Mouse (Mus musculus) stomach, embryonic 16.5 days (tissue): ENCODE measurements around the gene Prkg1. TPM values are rescaled to one million over a fixed set of nuclear protein-coding genes. Genes with fewer than 3 reads are reported as not detected.

ENCODE experiments used
- ATAC-seq: fragments of 200-750 bp; cut with Nextera tagmentation; 2 replicates; pipeline ENCODE4 v1.8.0; 2017; ENCODE audit warnings: moderate number of reproducible peaks, moderate TSS enrichment; ENCODE audit not compliant: insufficient read depth, low FRiP score
- H3K27ac ChIP-seq: fragments of 300-500 bp; sonication (generic); 2 replicates; pipeline ENCODE4 v1.5.1; 2014; ENCODE audit warnings: low read length
- H3K27me3 ChIP-seq: fragments of 300-500 bp; sonication (generic); 2 replicates; pipeline ENCODE4 v1.6.1; 2014; ENCODE audit warnings: low read length, control low read depth, mixed read lengths; ENCODE audit not compliant: control insufficient read depth, insufficient read depth
- H3K36me3 ChIP-seq: fragments of 300-500 bp; sonication (generic); 2 replicates; pipeline ENCODE4 v1.6.1; 2014; ENCODE audit warnings: low read length; ENCODE audit not compliant: control insufficient read depth, insufficient read depth
- H3K4me1 ChIP-seq: fragments of 300-500 bp; sonication (generic); 2 replicates; pipeline ENCODE4 v1.6.1; 2014; ENCODE audit warnings: low read length, control low read depth, mixed read lengths; ENCODE audit not compliant: control insufficient read depth, insufficient read depth
- H3K4me2 ChIP-seq: fragments of 300-500 bp; sonication (generic); 2 replicates; pipeline ENCODE4 v1.6.1; 2014; ENCODE audit warnings: low read depth, low read length, mixed read lengths
- H3K4me3 ChIP-seq: fragments of 300-500 bp; sonication (generic); replicated peaks from 2 replicates; pipeline ENCODE4 v1.5.1; 2014; ENCODE audit warnings: mild to moderate bottlenecking, low read length
- H3K9ac ChIP-seq: fragments of 300-500 bp; sonication (generic); 2 replicates; pipeline ENCODE4 v1.6.1; 2014; ENCODE audit warnings: low read length
- H3K9me3 ChIP-seq: fragments of 300-500 bp; sonication (generic); replicated peaks from 2 replicates; pipeline ENCODE4 v1.6.1; 2016; ENCODE audit warnings: low read length, control low read depth; ENCODE audit not compliant: control insufficient read depth
- WGBS: fragments of 180-500 bp; shearing (Covaris S2); extraction: QIAGEN DNeasy Blood & Tissue Kit; methylation state at CpG from one replicate; pipeline ENCODE4 v1.1.7; 2014; 5-methylcytosine and 5-hydroxymethylcytosine counted together
- polyA plus RNA-seq: library from polyadenylated mRNA; unstranded; fragments of >200 nt; fragmentation: Nextera tagmentation; extraction: Ambion mirVana; gene quantifications from 2 replicates; pipeline ENCODE4 v1.2.1, GENCODE M21; 2015

The Prkg1 gene
- polyA plus RNA-seq, 1 experiment from 2014 or later = 11.5 TPM

GRCm38 (mm10) chr19:30844916-30845315 lies 919.9 kb downstream of the Prkg1 start:
- Histone ChIP-seq H3K9me3 (no peaks in the 10 kb centered on the region), H3K9ac (no peak overlapping the region), H3K36me3 (no peaks in the 10 kb centered on the region), H3K27me3 (no peaks in the 10 kb centered on the region), H3K4me1 (no peaks in the 10 kb centered on the region; the same call in 1 of the 2 replicates), H3K27ac (no peak overlapping the region), H3K4me3 (no peak overlapping the region), H3K4me2 (no peak overlapping the region)
- 41% methylated on average over 4 of the region's 4 CpGs for WGBS
- no peak for ATAC-seq

DNA sequence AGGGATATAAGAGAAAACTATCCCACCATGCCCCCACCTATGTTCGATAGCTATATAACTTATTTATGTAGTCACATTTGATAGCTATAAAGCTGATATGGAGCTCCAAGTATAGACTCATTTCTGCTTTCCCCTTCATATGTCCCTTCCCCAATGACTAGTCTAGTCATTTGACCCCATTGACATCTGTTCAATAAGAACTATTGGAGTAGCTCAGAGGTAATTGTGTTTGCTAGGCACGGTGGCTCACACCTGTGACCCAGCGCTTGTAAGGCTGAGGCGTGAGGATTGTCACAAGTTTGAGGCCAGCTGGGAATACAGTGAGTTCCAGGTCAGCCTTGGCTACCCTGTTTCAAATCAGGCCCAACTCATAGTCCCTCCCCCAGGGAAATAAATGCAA lies 921.2 kb downstream of the Prkg1 start:
- H3K4me3 ChIP-seq = no peak overlapping the region

GRCm38 (mm10) chr19:30843052-30843564 lies 921.7 kb downstream of the Prkg1 start:
- Histone ChIP-seq H3K9me3 (no peaks in the 10 kb centered on the region), H3K4me2 (no peak overlapping the region), H3K27ac (0 out of 2 replicates have a peak overlapping the region, but pooled peaks have one; percentile 37), H3K9ac (no peak overlapping the region), H3K4me3 (no peak overlapping the region), H3K4me1 (no peaks in the 10 kb centered on the region; the same call in 1 of the 2 replicates), H3K27me3 (no peaks in the 10 kb centered on the region), H3K36me3 (no peaks in the 10 kb centered on the region)
- WGBS = 2% methylated on average over 4 of the region's 4 CpGs
- ATAC-seq = peak; percentile 85

More for the DNA sequence above, 921.2 kb downstream of the Prkg1 start:
- Histone ChIP-seq H3K9me3 (no peaks in the 10 kb centered on the region), H3K27me3 (no peaks in the 10 kb centered on the region), H3K27ac (no peak overlapping the region), H3K36me3 (no peaks in the 10 kb centered on the region), H3K4me2 (no peak overlapping the region), H3K4me1 (no peaks in the 10 kb centered on the region; the same call in 1 of the 2 replicates), H3K9ac (no peak overlapping the region)
- 79% methylated on average over 4 of the region's 4 CpGs for WGBS
- ATAC-seq = no peak

- no peaks in the 10 kb centered on the region for H3K9me3 ChIP-seq
- H3K4me1 ChIP-seq = no peaks in the 10 kb centered on the region; the same call in 1 of the 2 replicates
- H3K4me2 ChIP-seq = no peak overlapping the region
- H3K36me3 ChIP-seq = no peaks in the 10 kb centered on the region
- 0 out of 2 replicates have a peak overlapping the region, but pooled peaks have one; percentile 37 for H3K27ac ChIP-seq
- H3K9ac ChIP-seq = no peak overlapping the region
- ATAC-seq = no peak; the same call in 1 of the 2 replicates
- WGBS = 41% methylated on average over 1 of the region's 1 CpGs
- no peak overlapping the region for H3K4me3 ChIP-seq
- H3K27me3 ChIP-seq = no peaks in the 10 kb centered on the region
Observed at GRCm38 (mm10) chr19:30842640-30843039, 922.2 kb downstream of the Prkg1 start.

- Histone ChIP-seq H3K9me3 (no peaks in the 10 kb centered on the region), H3K36me3 (no peaks in the 10 kb centered on the region), H3K9ac (no peak overlapping the region), H3K4me1 (no peaks in the 10 kb centered on the region), H3K27me3 (no peaks in the 10 kb centered on the region), H3K4me2 (no peak overlapping the region), H3K4me3 (no peak overlapping the region), H3K27ac (no peak overlapping the region)
- 43% methylated on average over 1 of the region's 1 CpGs for WGBS
- no peak for ATAC-seq
Observed at GRCm38 (mm10) chr19:30833045-30833651, 931.7 kb downstream of the Prkg1 start.

- H3K27me3 ChIP-seq = no peaks in the 10 kb centered on the region
- no peak for ATAC-seq
- H3K9me3 ChIP-seq = no peaks in the 10 kb centered on the region
- 83% methylated on average over 7 of the region's 7 CpGs for WGBS
- no peak overlapping the region for H3K4me3 ChIP-seq
- no peak overlapping the region for H3K4me2 ChIP-seq
- H3K36me3 ChIP-seq = no peaks in the 10 kb centered on the region
- no peak overlapping the region for H3K27ac ChIP-seq
- H3K9ac ChIP-seq = no peak overlapping the region
- no peaks in the 10 kb centered on the region for H3K4me1 ChIP-seq
Observed at GRCm38 (mm10) chr19:30829231-30829775, 935.5 kb downstream of the Prkg1 start.

- no peaks in the 10 kb centered on the region for H3K9me3 ChIP-seq
- no peak overlapping the region for H3K9ac ChIP-seq
- 82% methylated on average over 3 of the region's 3 CpGs for WGBS
- H3K4me3 ChIP-seq = no peak overlapping the region
- no peaks in the 10 kb centered on the region for H3K4me1 ChIP-seq
- H3K27ac ChIP-seq = no peak overlapping the region
- no peak for ATAC-seq
- no peaks in the 10 kb centered on the region for H3K27me3 ChIP-seq
- H3K4me2 ChIP-seq = no peak overlapping the region
- H3K36me3 ChIP-seq = no peaks in the 10 kb centered on the region
Observed at GRCm38 (mm10) chr19:30827820-30828219, 937.0 kb downstream of the Prkg1 start.

- no peaks in the 10 kb centered on the region for H3K27me3 ChIP-seq
- no peak overlapping the region for H3K27ac ChIP-seq
- H3K4me2 ChIP-seq = no peak overlapping the region
- no peaks in the 10 kb centered on the region for H3K4me1 ChIP-seq
- no peak overlapping the region for H3K9ac ChIP-seq
- H3K4me3 ChIP-seq = no peak overlapping the region
- no peaks in the 10 kb centered on the region for H3K36me3 ChIP-seq
- WGBS = 38% methylated on average over 2 of the region's 2 CpGs
- H3K9me3 ChIP-seq = no peaks in the 10 kb centered on the region
- no peak for ATAC-seq
Observed at GRCm38 (mm10) chr19:30826106-30826505, 938.7 kb downstream of the Prkg1 start.

- Histone ChIP-seq H3K4me3 (no peak overlapping the region), H3K4me1 (no peaks in the 10 kb centered on the region), H3K27me3 (no peaks in the 10 kb centered on the region), H3K27ac (no peak overlapping the region), H3K36me3 (no peaks in the 10 kb centered on the region), H3K9me3 (no peaks in the 10 kb centered on the region), H3K4me2 (no peak overlapping the region), H3K9ac (no peak overlapping the region)
- 78% methylated on average over 6 of the region's 6 CpGs for WGBS
- ATAC-seq = no peak
Observed at GRCm38 (mm10) chr19:30815661-30816060, 949.2 kb downstream of the Prkg1 start.
